Mouse (Mus musculus) left cerebral cortex, postnatal 4 days (tissue): Measurements from ENCODE around the gene Radil. TPM values are rescaled to one million over a fixed set of nuclear protein-coding genes. Genes with fewer than 3 reads are reported as not detected.

Experiments
- DNase-seq: peaks from one replicate; pipeline ENCODE4 v3.0.0-alpha.2; 2022
- intact Hi-C: fragments of 180-260 bp; cut with DNase I; formaldehyde crosslinking; loops from one replicate; pipeline ENCODE4 v1.15.1; 2025
- total RNA-seq, 2 experiments: library from RNA; stranded (reverse); gene quantifications; 2 replicates each; pipeline ENCODE4 v1.2.3; 2021

Radil gene
- 10 to 100 TPM; 24.0 to 27.9 TPM for total RNA-seq

GRCm38 (mm10) chr5:142550706-142551652, at the start of gene Radil:
Gene Radil (minus strand): TSS chr5:142551098.
- intact Hi-C loops = loop anchor here (2.0 kb wide), 2 partner anchors 48 to 72 kb away; no protein-coding TSS in a partner anchor
- peak; percentile 100 for DNase-seq

- intact Hi-C loops = no loop called here
- DNase-seq = no peak
Measured at GRCm38 (mm10) chr5:142597648-142598390, 46.9 kb upstream of the Radil start.

GRCm38 (mm10) chr5:142596723-142597122, 45.8 kb upstream of the Radil start:
- intact Hi-C loops = no loop called here
- DNase-seq = peak; percentile 20

GRCm38 (mm10) chr5:142595698-142596097, 44.8 kb upstream of the Radil start:
- DNase-seq = peak; percentile 49
- intact Hi-C loops = no loop called here

GRCm38 (mm10) chr5:142590953-142591616, 40.2 kb upstream of the Radil start:
- intact Hi-C loops = no loop called here
- DNase-seq = no peak

GRCm38 (mm10) chr5:142583616-142584126, 32.8 kb upstream of the Radil start:
- peak; percentile 74 for DNase-seq
- intact Hi-C loops = loop anchor here (5.0 kb wide), 1 partner anchor 34 kb away; no protein-coding TSS in a partner anchor

- intact Hi-C loops = loop anchor here (5.0 kb wide), 1 partner anchor 36 kb away; no protein-coding TSS in a partner anchor
- DNase-seq = peak; percentile 73
Measured at GRCm38 (mm10) chr5:142581517-142581916, 30.6 kb upstream of the Radil start.

GRCm38 (mm10) chr5:142578192-142578591, 27.3 kb upstream of the Radil start:
- intact Hi-C loops = loop anchor here (10.0 kb wide), 1 partner anchor 127 kb away; no protein-coding TSS in a partner anchor
- DNase-seq = no peak

GRCm38 (mm10) chr5:142576832-142577231, 25.9 kb upstream of the Radil start:
- intact Hi-C loops = loop anchor here (10.0 kb wide), 1 partner anchor 128 kb away; no protein-coding TSS in a partner anchor
- peak; percentile 43 for DNase-seq

- DNase-seq = no peak
- intact Hi-C loops = loop anchor here (10.0 kb wide), 1 partner anchor 130 kb away; no protein-coding TSS in a partner anchor
Measured at GRCm38 (mm10) chr5:142574323-142575057, 23.6 kb upstream of the Radil start.

GRCm38 (mm10) chr5:142564606-142565005, 13.7 kb upstream of the Radil start:
- intact Hi-C loops = loop anchor here (5.0 kb wide), 1 partner anchor 53 kb away; no protein-coding TSS in a partner anchor
- DNase-seq = no peak

- DNase-seq = no peak
- intact Hi-C loops = loop anchor here (5.0 kb wide), 1 partner anchor 57 kb away; no protein-coding TSS in a partner anchor
Measured at GRCm38 (mm10) chr5:142560261-142560660, 9.4 kb upstream of the Radil start.

GRCm38 (mm10) chr5:142557397-142558067, 6.6 kb upstream of the Radil start:
- intact Hi-C loops = no loop called here
- DNase-seq = peak; percentile 91

- intact Hi-C loops = no loop called here
- no peak for DNase-seq
Measured at GRCm38 (mm10) chr5:142556721-142557120, 5.8 kb upstream of the Radil start.

GRCm38 (mm10) chr5:142555866-142556265, 5.0 kb upstream of the Radil start:
- intact Hi-C loops = no loop called here
- no peak for DNase-seq

- intact Hi-C loops = loop anchor here (2.0 kb wide), 2 partner anchors 47 to 71 kb away; no protein-coding TSS in a partner anchor
- DNase-seq = peak; percentile 60
Measured at GRCm38 (mm10) chr5:142549961-142550705, 765 bp downstream of the Radil start.

GRCm38 (mm10) chr5:142549441-142549840, 1.5 kb downstream of the Radil start:
- no peak for DNase-seq
- intact Hi-C loops = no loop called here

- intact Hi-C loops = no loop called here
Measured at GRCm38 (mm10) chr5:142547066-142547465, 3.8 kb downstream of the Radil start.

More at GRCm38 (mm10) chr5:142547066-142547465, 3.8 kb downstream of the Radil start:
- no peak for DNase-seq
